Mouse (Mus musculus) 416B (cell line): Measurements from ENCODE around the gene Card9.
A peak's percentile ranks its signal among the peaks of the same experiment; 100 is the strongest.

Source experiments
- DNase-seq: peaks from one replicate; pipeline ENCODE4 v3.0.0; 2011; ENCODE audit warnings: low read depth

Card9 gene

DNA sequence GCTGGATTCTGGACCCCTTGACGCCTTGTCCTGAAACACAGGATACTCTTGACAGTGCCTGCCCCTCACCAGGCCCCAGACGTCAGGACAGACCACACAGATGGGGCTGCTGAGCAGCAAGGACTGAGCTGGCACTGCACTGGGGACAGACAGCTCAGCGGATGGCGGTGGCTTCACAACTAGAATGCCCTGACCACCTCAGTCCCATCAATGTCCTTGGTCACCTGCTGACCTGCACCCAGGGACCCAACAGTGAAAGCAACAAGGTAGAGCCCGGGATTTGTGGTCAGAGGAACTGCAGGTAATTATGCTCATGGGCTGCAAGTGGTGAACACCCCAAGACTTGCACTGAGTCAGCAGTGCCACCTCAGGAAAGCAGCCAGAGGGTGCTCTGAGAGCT, 2.3 kb upstream of the Card9 start:
- DNase-seq: no peak

DNA sequence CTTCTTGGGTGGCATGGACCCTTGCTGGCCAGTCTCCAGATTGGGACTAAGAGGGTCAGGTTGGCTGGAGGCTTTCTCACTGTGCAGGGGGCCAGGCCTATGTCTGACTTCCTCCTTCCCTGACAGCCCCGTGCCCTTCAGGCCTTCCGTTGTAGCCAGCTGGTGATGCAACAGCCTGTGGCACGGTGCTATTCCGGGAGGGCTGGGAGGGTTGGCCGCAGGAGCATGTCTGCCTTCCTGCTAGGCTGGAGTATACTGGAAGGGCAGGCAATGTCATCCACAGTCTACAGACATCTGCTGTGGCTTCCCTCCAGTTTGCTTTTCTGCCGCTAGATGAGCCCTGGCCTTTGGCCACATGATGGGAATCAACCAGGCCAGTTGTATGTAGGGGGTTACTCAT, 735 bp downstream of the Card9 start:
- peak; percentile 82 for DNase-seq

DNA sequence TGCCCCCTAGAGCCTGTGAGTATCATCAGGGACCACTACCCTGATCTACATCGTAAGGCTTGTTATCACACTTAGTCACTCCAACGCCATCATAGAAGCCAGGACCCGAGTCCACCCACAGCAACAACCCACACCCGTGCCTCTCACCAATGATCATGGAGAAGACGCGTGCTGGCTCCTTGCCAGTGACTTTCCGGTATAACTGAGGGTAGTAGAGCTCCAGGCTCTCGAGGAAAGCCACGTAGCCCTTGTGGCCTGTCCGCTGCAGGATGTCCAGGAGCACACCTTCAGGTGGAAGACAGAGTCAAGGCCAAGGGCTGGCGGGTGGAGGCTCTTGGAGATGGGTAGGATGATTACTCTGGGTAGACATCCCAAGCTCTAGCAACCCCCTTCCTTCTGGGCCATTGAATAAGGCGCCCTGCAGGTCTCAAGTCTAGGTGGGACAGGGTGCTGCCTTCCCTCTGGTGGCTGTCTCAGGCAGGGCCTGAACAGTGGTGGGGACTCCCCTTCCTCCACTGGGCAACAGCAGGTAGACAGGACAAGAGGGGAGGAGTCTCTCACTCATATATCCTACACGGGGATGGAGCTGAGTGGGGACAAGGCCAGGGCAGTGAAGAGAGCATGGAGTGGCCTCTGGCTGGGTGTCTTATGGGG, 1.9 kb downstream of the Card9 start:
- DNase-seq: peak; percentile 42

DNA sequence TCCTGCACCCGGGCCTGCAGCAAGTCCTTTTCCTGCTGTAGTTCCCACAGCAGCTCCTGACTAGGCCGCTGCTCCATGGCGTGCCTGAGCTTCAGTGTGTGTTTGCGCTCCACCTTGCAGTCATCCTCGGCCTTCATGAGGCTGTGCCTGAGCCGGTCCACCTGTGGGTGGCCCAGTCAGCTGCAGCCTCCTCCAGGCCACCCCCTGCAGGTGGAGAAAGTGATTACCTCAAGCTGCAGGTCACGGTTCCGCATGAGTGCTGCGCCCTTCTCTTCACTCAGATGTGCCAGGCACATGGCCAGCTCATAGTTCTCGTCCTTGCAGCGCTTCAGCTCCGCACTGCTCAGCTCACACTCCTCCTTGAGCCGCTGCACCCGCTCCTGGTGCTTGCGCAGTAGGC, 3.2 kb downstream of the Card9 start:
- no peak for DNase-seq

DNA sequence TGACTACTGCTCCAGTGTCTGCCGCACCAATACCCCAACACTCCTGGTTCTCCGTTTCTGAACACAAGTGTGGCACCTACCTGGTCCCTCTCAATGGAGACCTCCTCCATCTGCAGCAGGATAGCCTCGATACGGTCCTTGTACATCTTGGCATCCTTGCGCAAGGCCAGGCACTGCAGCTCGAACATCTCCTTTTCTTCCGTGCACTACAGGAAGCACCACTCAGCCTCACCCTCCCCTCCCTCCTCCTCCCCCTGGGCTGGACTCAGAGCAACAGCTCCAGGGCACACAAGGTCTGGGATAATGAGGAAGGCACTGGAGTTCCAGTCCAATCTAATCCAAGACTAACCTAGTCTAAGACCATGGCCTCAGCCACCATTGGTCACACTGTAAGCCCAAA, 4.0 kb downstream of the Card9 start:
- DNase-seq: peak; percentile 48

DNA sequence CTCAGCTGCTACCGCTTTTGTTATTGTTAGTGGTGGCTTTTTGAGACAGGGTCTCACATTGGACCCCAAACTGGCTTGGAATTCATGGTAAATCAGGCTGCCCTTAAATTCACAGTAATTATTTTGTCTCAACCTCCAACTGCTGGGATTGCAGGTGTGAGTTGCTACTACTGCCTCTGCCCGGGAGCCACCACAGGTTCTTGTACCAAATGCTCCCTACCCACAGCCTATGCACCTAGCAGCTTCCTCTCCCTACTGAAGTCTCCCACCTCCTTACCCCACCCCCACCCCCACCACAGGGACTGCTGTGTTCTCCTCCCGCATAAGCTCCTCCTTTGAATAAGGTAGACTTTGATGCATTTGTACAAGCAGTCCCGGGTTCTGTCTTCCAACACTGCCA, 4.5 kb downstream of the Card9 start:
- DNase-seq: no peak

DNA sequence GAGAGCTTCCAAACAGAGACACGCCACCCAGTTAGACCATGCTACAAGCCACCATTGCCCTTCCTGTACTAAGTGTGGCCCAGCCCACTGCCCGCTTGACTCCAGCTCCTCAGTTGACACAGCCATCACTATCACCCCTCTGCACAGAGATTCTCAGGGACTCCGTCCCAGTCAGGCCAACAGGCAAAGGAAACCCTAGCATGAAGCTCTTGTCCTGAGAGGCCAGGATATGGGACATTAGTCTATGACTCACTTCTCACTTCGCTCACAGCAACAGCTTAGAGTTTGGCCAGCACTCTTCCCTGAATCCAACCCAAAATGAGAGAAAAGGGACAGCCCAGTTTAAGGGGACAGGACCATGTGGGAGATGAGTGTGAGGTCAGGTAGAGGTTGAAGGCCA, 6.3 kb downstream of the Card9 start:
- no peak for DNase-seq

DNA sequence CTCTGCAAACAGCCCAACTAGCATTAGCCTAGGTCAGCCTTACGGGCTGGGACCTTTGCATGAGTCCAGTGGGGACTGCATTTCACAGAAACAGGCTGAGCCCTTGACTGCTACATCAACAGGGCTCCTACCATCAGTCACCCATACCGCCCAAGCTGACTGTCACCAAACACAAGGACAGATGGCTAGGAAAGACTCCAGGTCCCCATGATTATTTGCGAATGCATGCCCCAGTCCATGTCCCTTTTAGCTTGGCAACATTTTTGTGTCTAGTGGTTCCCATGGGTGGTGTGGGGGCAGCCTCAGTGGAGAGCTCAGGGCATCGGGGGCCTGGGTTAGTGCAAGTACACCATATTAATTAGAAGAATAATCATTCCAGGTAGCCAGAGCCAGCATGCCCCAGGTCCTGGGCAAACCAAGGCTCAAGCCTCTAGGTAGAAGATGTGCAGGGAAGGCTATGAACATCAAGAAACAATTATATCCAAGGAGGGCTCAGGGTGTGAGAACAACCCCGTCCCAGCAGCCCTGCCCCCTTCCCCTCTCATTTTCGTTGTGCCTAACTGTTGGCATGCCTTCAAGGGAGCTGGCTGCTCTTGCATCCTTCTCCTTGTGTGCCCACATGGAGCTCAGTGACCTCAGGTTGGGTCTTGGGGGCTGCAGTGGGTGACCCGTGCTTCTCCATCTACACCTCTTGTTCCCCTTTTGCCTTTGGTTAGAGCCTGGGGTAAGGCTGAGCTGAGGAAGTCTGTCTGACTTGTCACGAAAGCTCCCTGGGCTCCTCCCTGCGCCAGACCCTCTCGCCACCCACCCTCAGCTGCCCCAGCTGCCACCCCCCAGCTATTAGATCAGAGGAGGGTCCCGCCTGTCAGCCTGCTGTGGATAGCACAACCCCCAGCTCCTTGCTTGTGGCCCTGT, 7.4 kb downstream of the Card9 start:
- no peak for DNase-seq

DNA sequence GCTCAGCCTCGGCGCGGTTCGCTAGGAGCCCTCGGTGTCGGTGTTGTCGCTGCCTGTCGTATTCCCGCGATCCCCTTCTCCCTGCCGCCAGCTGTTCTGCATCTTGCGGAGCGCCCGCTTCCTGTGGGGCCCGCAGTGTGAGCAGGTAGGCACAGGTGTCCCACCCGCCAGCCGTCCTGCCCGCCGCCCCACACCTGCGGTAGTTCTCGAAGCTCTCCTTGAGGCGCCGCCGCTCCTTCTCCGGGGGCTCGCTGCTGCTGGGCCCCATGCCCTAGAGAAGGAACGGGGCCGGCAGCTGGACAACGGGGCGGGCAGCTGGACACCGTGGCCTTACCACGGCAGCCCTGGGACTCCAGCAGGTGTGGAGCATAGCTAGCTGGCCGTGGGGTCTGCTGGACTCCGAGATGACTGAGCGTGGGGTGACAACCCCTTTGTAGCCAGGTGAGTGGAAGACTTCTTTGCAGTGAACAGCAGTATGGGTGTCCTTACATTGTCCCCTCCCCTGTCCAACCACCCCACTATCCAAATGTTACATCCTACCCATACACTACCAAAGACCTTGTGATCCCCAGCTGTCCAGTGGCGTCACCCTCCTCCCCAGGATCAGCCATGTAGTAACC, 8.3 kb downstream of the Card9 start:
- peak; percentile 11 for DNase-seq

DNA sequence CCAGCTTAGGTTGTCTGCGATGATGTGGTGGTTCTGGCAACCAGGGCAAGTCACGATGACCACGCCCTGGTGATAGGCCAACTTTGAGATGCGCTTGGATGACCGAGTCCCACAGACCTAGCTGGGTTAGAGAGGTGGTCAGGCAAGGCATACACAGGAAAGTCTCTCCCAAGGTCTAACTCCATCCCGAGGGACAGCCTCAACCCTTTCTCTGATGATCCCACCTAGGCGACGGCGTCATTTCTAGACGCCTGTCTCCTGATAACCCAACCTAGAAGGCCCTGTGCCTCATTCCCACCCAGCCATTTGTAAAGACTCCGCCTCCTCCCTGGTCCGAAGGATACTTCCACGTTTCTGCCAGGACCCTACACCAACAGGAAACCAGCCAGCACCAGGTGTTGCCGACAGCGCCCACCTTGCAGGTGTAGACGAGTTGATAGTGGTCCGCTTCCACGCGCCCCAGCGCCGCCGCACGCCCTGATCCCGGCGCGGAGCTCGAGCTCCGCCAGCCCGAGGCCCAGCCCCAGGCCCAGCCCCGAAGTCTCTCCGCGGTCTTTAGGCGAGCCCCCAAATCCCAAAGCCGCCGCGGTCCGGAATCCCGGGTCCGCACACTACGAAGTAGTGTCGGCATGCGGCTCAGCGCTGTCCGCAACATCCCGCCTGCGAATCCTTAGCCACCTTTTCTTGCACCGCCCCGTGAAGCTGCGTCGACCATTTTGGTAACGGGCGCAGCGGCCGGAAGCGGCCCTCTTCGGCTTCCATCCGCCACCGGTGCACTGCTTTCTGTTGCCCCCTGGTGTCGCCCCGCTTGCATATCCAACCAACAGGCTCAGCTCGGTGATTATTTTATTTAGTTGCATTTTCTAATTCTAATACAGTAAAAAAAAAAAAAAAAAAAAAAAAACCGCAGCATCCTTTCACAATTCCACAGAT, 9.1 kb downstream of the Card9 start, which contains the start of gene Dnlz:
Dnlz (minus strand) TSS at position 753 of the 933 bp plus-strand sequence.
- DNase-seq: peak; percentile 94

DNA sequence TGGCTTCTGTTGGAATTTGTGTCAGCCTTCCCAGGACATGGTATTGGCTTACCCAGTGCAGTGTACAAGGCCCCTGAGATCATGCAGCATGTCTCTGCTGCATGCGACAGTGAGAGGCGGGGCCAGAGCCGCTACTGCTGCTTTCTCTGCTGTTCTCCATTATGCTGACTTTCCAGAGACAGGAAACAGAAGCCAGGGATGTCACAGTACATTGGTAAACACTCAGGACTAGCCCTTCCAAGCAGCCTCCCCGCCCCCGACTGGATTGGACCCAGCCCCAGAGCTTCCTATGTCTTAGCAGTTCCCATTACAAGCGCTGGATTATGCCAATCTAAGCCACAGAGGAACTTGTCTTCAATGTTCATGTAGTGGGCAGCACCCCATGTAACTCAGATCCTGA, 12.5 kb downstream of the Card9 start:
- no peak for DNase-seq

DNA sequence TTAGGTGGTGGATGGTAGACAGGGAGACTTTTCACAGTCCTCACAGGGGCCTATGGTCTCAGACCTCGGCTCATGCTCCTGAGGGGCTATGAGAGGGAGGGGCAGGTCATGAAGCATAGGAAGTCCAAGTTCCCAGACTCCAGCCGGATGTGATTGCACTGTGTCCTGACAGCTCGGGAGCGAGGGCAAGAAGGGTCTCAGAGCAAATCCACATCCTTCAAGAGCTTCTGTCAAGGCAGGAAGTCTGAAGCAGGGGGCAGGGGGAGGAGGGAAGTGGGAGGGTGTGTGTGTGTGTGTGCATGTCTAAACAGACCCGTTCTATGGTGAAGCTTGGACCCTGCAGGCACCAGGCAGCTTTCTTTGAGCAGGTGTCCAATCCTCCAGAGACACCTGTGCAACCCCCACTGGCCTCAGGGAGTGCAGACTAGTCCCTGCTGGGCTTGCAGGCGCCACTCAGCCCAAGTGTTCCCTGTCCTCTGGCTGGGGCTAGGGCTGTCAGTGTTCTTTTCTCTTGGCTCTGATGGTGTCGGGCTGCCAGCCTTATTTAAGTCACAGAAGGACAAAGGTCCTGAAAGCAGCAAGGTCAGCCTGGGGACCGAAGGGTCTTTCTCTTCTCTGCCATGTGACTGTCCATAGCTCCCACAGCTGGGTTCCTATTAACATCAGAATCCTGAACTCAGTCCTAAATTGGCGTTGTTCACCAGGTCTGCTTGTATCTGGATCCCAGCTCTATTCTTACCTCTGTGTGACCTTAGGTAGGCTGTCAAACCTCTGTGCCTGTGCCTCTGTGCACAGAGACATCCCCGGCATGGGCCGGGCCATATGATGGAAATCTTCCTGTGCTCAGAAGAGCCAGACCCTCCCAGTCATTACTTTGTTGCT, 17.9 kb downstream of the Card9 start:
- DNase-seq: no peak

DNA sequence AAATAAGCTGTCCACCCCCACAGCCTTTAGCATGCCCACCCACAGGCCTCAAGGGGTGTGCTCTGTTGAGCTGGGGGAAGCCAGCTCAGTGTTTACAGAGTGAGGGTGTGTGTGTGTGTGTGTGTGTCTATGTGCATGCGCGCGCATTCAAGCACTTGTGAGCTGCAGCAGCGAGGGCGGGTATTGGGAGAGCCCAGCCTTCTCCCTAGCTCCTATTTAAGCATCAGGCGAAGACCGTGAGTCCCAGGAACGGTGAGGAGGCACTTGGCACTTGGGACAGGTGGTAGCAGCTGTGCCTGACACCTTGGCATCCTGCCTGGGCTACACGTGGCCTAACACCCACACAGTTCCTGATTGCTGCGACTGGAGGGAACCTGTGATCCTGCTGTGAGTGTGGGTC, 18.7 kb downstream of the Card9 start:
- DNase-seq: no peak

DNA sequence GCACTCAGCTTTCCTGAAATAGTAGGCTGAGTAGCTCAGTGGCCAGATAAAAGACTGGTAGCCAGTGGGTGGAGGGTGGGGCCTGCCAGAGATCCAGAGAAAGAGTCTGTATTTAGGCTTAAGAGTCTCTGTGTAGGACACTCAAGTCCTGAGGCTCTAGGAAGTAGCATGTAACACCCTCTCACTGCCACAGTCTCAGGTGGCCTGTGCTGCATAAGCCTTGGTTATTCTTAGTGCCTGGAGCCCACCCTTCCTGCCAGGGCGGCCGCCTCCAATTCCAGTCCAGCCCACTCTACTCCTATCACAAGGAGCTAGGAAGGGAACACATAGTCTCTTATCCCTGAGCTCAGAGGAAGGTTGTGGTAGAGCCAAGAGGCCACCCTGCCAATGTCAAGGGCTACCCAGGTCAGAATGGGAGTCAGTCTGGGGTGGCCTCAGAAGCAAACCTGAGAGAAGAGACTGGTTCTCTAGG, 19.2 kb downstream of the Card9 start:
- DNase-seq: no peak

DNA sequence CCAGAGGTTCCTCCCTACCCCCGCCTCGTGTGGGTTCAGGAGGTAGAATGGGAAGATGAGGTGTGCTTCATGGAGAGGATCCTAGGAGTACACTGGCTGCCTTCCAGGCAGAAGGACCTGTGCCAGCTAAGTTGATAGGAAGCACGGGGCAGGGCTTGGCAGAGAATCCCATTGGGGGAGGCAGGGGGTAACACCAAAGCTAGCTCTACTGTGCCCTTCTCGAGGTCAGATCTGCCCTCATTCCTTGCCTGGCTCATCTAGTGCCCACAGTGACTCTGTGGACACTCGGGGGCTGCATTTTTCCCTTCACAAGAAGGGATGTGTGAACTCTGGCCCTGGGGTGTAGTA, 21.5 kb downstream of the Card9 start:
- no peak for DNase-seq

DNA sequence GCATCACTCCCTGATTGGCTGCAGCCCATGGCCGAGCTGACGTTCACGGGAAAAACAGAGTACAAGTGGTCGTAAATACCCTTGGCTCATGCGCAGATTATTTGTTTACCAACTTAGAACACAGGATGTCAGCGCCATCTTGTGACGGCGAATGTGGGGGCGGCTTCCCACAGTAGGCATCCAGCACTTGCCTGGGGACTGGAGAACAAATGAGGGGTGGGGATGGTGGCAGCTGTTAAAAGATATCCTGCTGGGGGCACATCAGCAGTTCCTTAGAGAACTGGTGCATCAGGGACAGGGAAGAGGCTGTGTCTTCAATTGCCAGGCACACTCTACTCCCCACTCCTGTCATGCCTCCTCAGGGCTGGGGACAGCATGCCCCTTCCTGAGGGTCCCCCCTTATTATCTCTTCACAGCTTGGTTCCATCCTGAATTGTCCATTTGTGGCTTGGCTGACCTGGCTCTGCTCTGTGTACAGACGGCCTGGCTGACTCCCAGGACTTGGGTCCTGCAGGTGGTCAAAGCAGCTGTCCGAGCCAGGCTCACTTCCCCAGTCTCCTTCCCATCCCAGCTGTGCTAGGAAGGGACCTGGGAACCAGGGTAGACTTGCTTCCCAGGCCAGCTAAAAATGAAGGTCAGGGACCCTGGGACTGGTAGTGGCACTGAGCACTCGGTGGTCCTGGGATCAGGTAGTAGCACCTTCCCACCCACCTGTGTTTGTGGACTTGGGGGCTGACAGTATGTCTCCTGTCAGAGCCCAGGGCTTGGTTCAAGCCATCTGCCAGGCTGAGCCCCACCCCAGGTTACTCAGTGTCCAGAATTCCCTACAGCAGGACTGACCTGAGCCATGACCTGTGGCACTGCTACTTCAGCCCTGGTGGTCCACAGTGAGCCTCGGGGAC, 22.2 kb downstream of the Card9 start:
- no peak for DNase-seq

DNA sequence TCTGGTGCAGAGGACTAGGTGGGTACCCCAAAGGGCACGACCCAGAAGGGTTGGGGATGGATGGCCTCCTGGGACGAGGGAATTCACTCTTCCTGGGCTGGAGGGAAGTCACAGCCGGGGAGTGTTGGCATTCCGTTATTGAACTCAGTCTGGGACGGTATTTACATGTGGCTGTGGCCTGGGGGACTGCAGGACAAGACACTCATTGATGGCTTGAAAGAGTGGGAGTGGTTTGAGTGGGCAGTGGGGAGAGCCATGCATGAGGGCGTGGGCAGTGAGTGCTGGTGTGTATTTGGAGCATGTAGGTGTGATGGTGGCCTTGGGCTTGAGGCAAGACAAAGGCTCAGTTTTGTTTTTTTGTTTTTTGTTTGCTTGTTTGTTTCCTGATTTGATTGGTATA, 30.0 kb downstream of the Card9 start:
- no peak for DNase-seq

DNA sequence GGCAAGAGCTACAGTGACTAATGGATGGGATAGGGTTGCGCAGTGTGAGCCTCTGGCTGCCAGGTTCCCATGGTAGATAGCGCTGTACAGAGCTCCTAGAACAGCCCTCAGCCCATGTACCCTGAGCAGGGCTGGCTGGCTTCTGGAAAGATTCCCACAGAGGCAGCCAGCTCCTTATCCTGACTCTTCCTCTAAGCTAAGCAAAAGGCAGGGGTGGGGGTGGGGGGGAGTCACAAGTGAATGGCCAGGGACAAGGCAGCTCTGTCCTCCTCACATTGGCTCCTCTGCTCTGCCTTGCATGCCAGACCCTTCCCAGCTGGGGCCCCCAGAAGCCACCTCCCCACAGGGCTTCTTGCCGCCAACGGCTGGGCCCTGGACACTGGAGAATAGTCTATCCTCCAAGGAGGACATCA, 30.7 kb downstream of the Card9 start:
- no peak for DNase-seq

DNA sequence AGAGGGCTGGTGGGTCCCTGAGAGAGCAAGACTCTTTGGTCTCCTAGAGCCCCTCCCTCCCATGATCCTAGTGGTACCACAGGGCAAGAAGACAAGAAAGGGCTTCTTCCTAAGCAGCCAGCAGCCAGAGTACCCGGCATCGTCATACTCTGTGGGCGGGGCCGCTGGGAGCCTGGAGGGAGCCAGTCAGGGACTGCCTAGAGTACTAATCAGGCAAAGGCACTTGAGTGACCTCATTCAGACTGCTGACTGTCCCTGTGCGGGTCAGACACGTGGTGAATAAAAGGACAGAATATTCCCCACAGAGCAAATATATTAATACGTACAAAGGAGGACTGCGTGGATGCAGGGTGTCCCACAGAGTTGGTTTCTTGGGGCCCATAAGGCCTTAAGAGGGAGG, 31.3 kb downstream of the Card9 start:
- DNase-seq: no peak

DNA sequence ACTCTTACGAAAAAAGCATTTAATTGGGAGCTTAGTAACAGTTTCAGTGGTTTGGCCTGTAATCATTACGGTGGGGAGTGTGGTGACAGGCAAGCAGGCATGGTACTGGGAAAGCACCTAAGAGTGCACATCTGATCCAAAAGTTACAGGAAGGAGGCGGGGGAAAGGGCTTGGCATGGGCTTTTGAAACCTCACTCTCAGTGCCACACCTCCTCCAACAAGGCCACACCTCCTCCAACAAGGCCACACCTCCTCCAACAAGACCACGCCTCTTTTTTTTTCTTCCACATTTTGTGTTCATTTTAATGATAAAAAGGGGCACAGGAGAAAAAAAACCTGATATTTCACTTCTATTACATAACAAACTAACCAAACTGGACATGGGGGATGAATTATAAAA, 32.9 kb downstream of the Card9 start:
- peak; percentile 68 for DNase-seq
